Mouse (Mus musculus) gastrocnemius, postnatal 36 days (tissue): ENCODE data around the gene Tor2a. TPM values are rescaled to one million over a fixed set of nuclear protein-coding genes. Genes with fewer than 3 reads are reported as not detected.

ENCODE experiments used
- DNase-seq, 2 experiments: peaks; one replicate each; pipeline ENCODE4 v3.0.0; 2022
- intact Hi-C: fragments of 180-260 bp; cut with DNase I; formaldehyde crosslinking; loops from one replicate; pipeline ENCODE4 v1.15.1; 2025
- total RNA-seq, 2 experiments: library from RNA; stranded (reverse); gene quantifications; 2 replicates each; pipeline ENCODE4 v1.2.3; 2021

The Tor2a gene
- total RNA-seq, 2 experiments from 2014 or later: 3.9 to 5.1 TPM

- DNase-seq: no peak
These were observed 1.5 kb downstream of the Tor2a start for GRCm38 (mm10) chr2:32758503-32758902.

GRCm38 (mm10) chr2:32759001-32759400 lies 2.0 kb downstream of the Tor2a start:
- DNase-seq: no peak
- intact Hi-C loops: no loop called here

More at GRCm38 (mm10) chr2:32758503-32758902, 1.5 kb downstream of the Tor2a start:
- intact Hi-C loops: no loop called here

DNA sequence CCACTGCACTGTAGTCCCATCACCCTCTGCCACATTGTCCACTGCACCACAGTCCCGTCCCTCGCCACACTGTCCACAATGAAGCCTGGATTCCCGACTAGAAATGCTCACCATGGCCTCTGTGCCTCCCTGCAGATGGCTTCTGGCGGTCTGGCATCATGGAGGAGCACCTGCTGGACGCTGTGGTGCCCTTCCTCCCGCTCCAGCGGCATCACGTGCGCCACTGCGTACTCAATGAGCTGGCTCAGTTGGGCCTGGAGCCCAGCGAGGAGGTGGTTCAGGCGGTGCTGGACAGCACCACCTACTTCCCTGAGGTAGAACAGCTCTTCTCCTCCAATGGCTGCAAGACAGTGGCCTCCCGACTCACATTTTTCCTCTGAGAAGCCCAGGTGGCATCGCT lies 4.3 kb downstream of the Tor2a start:
- intact Hi-C loops: no loop called here
- no peak for DNase-seq

- intact Hi-C loops: no loop called here
These were observed 4.8 kb downstream of the Tor2a start for GRCm38 (mm10) chr2:32761859-32762258.

DNA sequence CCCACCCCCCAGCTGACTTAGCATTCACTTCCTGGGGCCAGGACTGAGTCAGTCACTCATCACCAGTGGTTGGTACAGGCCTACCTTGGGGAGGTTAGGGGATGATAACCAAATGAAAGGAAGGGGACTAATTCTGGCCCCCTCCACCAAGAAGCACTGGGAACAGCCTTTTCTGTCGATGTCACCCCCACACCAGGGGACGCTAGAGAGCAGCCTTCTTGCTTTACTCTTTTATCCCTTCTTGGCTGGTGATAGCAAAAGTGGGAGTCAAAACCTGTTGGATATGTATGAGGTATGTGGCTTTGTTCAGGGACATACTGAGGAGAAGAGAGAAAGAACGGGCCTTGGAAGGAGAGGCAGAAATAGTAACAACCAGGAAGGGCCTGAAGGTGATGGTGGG lies 6.3 kb downstream of the Tor2a start:
- no peak for DNase-seq
- intact Hi-C loops: no loop called here

More at GRCm38 (mm10) chr2:32761859-32762258, 4.8 kb downstream of the Tor2a start:
- no peak for DNase-seq

DNA sequence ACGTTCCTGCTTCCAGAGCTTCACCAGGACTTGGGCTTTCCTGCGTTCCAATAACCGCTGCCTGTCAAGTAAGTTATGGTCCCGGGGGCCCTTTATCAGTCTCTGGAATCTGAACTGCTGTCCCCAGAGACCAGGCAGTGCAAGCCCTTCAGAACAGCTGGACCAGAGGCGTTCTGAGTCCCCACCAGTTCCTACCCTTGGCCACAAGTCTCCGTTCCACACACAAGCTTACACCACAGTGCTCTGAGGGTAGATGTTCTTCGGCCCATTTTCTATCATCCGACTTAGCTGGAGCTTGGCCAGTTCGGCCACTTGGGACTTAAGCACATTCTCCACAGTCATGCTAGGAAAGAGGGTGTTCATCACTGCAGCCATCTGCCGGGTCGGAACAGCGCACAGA lies 10.2 kb downstream of the Tor2a start:
- intact Hi-C loops: no loop called here
- DNase-seq: no peak

DNA sequence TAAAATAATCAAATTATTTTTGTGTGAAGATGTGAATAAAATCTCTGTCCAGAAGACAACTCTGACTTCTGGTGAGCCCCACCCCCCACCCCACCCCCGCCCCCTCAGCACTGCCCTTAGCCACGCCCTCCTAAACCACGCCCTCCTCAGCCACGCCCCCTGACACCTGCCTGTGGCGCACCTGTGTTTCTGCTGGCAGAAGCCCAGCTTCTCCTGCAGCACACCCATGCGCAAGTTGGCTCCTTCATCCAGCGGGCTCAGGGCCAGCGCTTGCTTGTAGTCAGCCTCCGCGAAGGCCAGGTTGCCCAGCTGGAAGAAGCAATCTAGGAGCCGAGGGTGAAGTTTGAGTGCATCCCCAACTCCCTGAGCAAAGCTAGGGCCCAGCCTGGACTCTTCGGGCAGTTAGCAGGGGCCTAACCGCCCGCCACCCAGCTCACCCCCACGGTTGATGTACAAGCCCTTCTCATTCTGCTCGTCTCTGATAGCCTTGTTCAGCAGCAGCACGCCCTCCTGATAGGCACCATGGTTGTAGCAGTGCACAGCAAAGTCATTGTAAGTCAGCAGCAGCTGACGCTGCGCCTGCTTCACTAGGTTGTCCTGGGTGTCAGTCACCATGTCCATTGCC lies 11.7 kb downstream of the Tor2a start:
- intact Hi-C loops: no loop called here
- DNase-seq: no peak

GRCm38 (mm10) chr2:32769327-32770085 lies 12.5 kb downstream of the Tor2a start:
- DNase-seq: no peak
- intact Hi-C loops: no loop called here

- DNase-seq: no peak
- intact Hi-C loops: no loop called here
These were observed 14.9 kb downstream of the Tor2a start for GRCm38 (mm10) chr2:32771886-32772285.

DNA sequence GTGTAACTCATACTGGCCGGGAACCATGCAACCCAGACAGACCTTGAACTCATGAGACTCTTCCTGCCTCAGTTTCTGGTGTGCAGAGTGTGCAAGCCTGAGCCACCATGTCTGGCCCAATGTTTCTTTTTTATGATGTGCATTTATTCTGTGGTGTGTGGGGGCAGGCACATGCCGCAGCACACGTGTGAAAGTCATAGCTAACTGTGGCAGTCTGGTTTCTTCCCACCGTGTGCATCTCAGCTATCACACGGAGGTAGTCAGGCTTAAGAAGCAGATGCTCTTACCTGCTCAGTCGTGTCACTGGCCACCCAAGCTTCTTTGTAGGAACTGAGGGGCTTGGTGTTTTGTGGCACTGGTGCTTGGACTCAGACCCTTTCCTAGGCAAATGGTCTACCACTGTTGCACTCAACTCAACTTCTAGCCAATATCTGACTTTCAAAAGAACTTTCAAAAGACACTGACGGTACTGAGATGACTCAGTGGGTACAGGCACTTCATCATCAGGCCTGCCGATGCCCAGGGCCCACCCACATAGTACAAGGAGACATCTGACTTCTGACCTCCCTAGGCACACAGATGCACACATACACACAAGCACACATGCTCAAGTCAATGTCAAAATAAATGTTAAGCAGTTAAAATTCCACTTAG lies 15.7 kb downstream of the Tor2a start:
- intact Hi-C loops: no loop called here
- no peak for DNase-seq

DNA sequence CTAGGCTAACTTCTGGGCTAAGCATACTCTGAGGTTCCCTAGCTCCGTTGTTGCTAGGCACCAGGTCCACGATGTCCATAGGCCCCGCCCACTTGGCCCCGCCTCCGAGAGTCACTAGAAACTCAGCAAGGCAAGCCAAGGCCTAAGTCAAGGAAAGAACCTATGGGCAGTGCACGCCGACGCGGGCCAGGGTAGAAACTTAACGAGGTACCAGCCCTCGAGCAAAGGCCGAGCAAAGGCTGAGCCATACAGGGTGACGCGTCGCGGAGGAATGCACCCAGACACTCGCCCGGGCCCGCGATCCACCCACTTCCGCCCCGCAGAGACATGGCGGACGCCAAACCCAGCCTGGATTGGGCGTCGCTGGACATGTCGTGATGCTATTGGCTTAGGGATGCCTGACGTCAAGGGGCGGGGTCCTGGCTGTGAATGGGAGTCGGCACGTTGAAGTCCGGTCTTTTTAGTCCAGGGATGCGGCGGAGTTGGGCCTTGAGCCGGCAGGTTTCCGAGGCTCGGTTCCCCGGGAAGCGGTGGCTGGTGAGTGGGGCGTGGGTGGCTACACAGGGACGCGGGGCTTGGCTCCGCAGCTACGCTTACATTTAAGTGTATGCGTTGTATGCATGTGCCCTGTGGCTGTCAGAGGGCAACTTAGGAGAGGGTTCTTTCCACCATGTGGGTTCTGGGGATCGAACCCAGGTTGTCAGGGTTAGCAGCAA lies 18.5 kb downstream of the Tor2a start, which contains the start of the genes Ttc16 and Ptrh1:
Gene Ttc16, minus strand, starts transcription at position 275 of the 716 bp plus-strand sequence.
Gene Ptrh1, plus strand, starts transcription at position 428 of the 716 bp plus-strand sequence.
- intact Hi-C loops: no loop called here
- DNase-seq: peak; percentile 97 to 98

DNA sequence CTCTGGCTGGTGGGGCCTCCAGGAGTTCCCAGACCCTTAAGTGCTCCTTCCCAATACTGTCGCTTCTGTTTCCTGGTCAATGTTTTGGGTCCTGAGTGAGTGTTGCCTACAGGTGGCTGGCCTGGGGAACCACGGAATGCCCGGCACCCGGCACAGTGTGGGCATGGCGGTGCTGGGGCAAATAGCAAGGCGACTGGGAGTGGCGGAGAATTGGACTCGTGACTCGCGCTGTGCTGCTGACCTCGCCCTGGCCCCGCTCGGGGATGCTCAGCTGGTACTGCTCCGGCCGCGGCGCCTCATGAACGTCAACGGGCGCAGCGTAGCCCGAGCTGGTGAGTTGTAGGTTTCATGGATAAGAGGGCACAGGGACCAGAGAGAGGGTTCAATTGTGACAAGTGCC lies 19.2 kb downstream of the Tor2a start:
- no peak for DNase-seq
- intact Hi-C loops: no loop called here

GRCm38 (mm10) chr2:32778081-32778480 lies 21.0 kb downstream of the Tor2a start:
- intact Hi-C loops: loop anchor here (2.0 kb wide), 1 partner anchor 77 kb away; no protein-coding TSS in a partner anchor
- no peak for DNase-seq

DNA sequence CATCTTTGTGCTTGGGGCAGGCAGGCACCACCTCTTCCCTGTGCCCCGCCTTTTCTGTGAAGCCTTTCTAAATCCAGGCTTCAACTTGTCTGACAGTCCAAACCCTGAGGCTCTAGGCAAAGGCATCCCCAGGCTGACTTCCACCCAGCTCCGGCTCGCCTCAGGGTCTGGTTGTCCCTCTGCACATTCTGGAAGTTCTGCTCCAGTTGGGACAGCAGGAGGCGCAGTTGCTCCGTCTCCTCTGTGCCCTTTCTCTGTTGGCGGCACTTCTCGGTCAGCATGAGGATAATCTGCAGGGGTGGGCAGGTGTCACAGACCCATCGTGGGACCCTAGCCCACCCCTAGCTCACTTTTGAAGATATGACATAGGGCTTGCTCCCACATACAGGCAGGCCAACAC lies 22.1 kb downstream of the Tor2a start:
- intact Hi-C loops: loop anchor here (2.0 kb wide), 1 partner anchor 76 kb away; no protein-coding TSS in a partner anchor
- peak; percentile 65 to 70 for DNase-seq

GRCm38 (mm10) chr2:32779714-32780113 lies 22.7 kb downstream of the Tor2a start:
- DNase-seq: no peak
- intact Hi-C loops: loop anchor here (2.0 kb wide), 1 partner anchor 75 kb away; no protein-coding TSS in a partner anchor

DNA sequence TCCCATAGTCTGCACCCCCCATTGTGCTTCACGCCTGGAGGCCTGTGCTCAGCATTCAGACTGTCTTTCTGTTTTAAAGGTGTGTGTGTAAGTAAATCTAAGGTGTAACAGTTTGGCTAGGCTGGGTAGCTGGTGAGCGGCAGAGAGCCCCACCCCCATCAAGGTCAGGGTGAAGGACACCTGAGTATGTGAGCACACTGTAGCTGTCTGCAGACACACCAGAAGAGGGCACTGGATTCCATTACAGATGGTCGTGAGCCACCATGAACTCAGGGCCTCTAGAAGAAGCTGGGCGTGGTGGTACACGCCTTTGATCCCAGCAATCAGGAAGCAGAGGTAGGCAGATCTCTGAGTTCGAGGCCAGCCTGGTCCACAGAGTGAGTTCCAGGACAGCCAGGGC lies 24.7 kb downstream of the Tor2a start:
- DNase-seq: no peak
- intact Hi-C loops: no loop called here

- no peak for DNase-seq
These were observed 27.1 kb downstream of the Tor2a start, which contains the start of gene Cfap157 for GRCm38 (mm10) chr2:32784048-32784681. TSS of gene Cfap157 (minus strand) at chr2:32784428.

DNA sequence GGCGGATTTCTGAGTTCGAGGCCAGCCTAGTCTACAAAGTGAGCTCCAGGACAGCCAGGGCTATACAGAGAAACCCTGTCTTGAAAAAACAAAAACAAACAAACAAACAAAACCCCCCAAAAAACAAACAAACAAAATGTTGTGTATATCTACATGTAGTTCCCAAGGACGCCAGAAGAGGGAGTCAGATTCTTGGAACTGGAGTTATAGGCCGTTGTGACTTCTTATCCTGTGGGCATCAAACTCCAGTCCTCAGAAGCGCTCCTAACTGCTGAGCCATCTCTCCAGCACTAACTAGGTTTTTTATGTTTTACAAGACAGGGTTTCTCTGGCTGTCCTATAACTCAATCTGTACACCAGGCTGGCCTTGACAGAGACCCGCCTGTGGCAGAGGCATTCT lies 30.1 kb downstream of the Tor2a start:
- intact Hi-C loops: no loop called here
- DNase-seq: no peak

More at GRCm38 (mm10) chr2:32784048-32784681, 27.1 kb downstream of the Tor2a start, which contains the start of gene Cfap157:
- intact Hi-C loops: no loop called here

DNA sequence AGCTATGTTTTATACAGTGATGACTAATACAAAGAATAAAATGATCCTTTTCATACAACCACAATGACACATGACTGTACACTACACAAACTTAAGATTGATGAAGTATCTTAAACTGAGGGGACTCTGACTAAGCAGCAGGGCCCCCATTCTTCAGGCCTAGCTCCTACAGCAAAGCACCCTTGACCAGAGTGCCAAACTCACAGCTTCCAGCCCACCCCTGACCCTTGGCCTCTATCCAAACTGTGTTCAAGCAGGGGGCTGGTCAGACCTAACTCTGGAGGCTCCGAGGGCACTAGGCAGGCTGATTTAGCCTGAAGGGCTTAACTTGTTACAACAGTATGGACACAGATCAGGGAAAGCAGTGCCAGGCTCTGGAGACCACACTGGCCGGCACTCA lies 31.5 kb downstream of the Tor2a start:
- DNase-seq: no peak
- intact Hi-C loops: no loop called here

DNA sequence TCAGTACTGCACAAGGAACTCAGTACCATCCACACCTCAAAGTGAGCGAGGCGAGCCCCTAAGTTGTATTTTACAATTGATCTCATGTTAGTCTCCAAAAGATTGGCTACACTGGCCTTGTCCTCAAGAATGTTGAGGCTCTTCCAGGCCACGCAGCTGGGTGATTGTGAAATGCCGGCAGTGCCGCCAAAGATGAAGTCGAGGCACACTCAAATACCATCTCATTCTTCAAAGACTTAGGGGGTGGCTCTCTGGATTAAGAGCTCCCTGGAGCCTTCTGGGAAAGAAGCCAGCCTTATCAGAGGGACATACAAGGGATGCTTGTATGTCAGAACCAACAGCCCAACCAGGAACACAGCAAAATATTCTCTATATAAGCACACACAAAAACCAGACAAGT lies 34.3 kb downstream of the Tor2a start:
- peak; percentile 66 to 72 for DNase-seq
- intact Hi-C loops: loop anchor here (5.0 kb wide), 2 partner anchors 46 to 131 kb away; no protein-coding TSS in a partner anchor
